Mouse (Mus musculus) limb, embryonic 15.5 days (tissue): Measurements from ENCODE around the gene Dtl. TPM values are rescaled to one million over a fixed set of nuclear protein-coding genes. Genes with fewer than 3 reads are reported as not detected.

Experiments used
- ATAC-seq: fragments of 200-750 bp; cut with Nextera tagmentation; 2 replicates; pipeline ENCODE4 v1.8.0; 2017; ENCODE audit warnings: low read depth, moderate TSS enrichment; ENCODE audit not compliant: insufficient number of reproducible peaks, low FRiP score, low TSS enrichment
- H3K27ac ChIP-seq: fragments of 300-500 bp; sonication (generic); 2 replicates; pipeline ENCODE4 v1.5.1; 2015; ENCODE audit warnings: moderate library complexity, mild to moderate bottlenecking, inconsistent platforms
- H3K27me3 ChIP-seq: fragments of 300-500 bp; sonication (generic); 2 replicates; pipeline ENCODE4 v1.6.1; 2015; ENCODE audit warnings: inconsistent platforms
- H3K36me3 ChIP-seq: fragments of 300-500 bp; sonication (generic); 2 replicates; pipeline ENCODE4 v1.6.1; 2015; ENCODE audit warnings: inconsistent platforms
- H3K4me1 ChIP-seq: fragments of 300-500 bp; sonication (generic); 2 replicates; pipeline ENCODE4 v1.6.1; 2015; ENCODE audit warnings: inconsistent platforms
- H3K4me2 ChIP-seq: fragments of 300-500 bp; sonication (generic); 2 replicates; pipeline ENCODE4 v1.6.1; 2015; ENCODE audit warnings: mild to moderate bottlenecking, inconsistent platforms
- H3K4me3 ChIP-seq: fragments of 300-500 bp; sonication (generic); 2 replicates; pipeline ENCODE4 v1.5.1; 2015; ENCODE audit warnings: mild to moderate bottlenecking, inconsistent platforms
- H3K9ac ChIP-seq: fragments of 300-500 bp; sonication (generic); 2 replicates; pipeline ENCODE4 v1.6.1; 2015; ENCODE audit warnings: inconsistent platforms
- H3K9me3 ChIP-seq: fragments of 300-500 bp; sonication (generic); 2 replicates; pipeline ENCODE4 v1.6.1; 2016; ENCODE audit warnings: inconsistent platforms
- WGBS: fragments of 180-500 bp; shearing (Covaris S2); methylation state at CpG from one replicate; pipeline ENCODE4 v1.1.7; 2015; 5-methylcytosine and 5-hydroxymethylcytosine counted together
- polyA plus RNA-seq: library from polyadenylated mRNA; unstranded; fragments of >200 nt; fragmentation: Nextera tagmentation; extraction: Ambion mirVana; gene quantifications from 2 replicates; pipeline ENCODE4 v1.2.1, GENCODE M21; 2015

Gene Dtl
- 44.0 and 47.7 TPM in 2 replicates for polyA plus RNA-seq

GRCm38 (mm10) chr1:191575458-191576247 lies at the start of gene Dtl, which contains the start of gene Ints7:
Gene Dtl (minus strand): TSS chr1:191575544.
Gene Ints7 (plus strand): TSS chr1:191575636.
- peaks cover 15% of the 10 kb centered on the region for H3K4me1 ChIP-seq
- H3K9ac ChIP-seq = peak within 1 kb of the TSS; percentile 75
- H3K27ac ChIP-seq = peak within 1 kb of the TSS; percentile 98
- no peaks in the 10 kb centered on the region for H3K27me3 ChIP-seq
- H3K4me2 ChIP-seq = peak within 1 kb of the TSS; percentile 62
- peak; percentile 97 for ATAC-seq
- H3K36me3 ChIP-seq = peaks cover 6% of the 10 kb centered on the region; the same call in 1 of the 2 replicates
- under 1% methylated on average over 70 of the region's 70 CpGs for WGBS
- H3K4me3 ChIP-seq = peak within 1 kb of the TSS; percentile 84
- no peaks in the 10 kb centered on the region for H3K9me3 ChIP-seq

- Histone ChIP-seq H3K4me3 (no peak overlapping the region), H3K27me3 (no peaks in the 10 kb centered on the region), H3K9ac (no peak overlapping the region), H3K36me3 (peaks cover 27% of the 10 kb centered on the region), H3K27ac (no peak overlapping the region), H3K9me3 (no peaks in the 10 kb centered on the region), H3K4me2 (no peak overlapping the region), H3K4me1 (0 out of 2 replicates have a peak, but pooled peaks cover 2% of the 10 kb centered on the region)
- 55% methylated on average over 6 of the region's 6 CpGs for WGBS
- no peak for ATAC-seq
These were observed 49.7 kb upstream of the Dtl start for GRCm38 (mm10) chr1:191625026-191625425.

GRCm38 (mm10) chr1:191624492-191624891 lies 49.1 kb upstream of the Dtl start:
- WGBS = 66% methylated on average over 6 of the region's 6 CpGs

GRCm38 (mm10) chr1:191622801-191623200 lies 47.5 kb upstream of the Dtl start:
- Histone ChIP-seq H3K4me2 (no peak overlapping the region), H3K27me3 (no peaks in the 10 kb centered on the region), H3K36me3 (peaks cover 49% of the 10 kb centered on the region), H3K27ac (no peak overlapping the region), H3K9ac (no peak overlapping the region), H3K4me3 (no peak overlapping the region), H3K4me1 (0 out of 2 replicates have a peak, but pooled peaks cover 2% of the 10 kb centered on the region), H3K9me3 (no peaks in the 10 kb centered on the region)
- no peak for ATAC-seq
- WGBS = 93% methylated on average over 8 of the region's 8 CpGs

More at GRCm38 (mm10) chr1:191624492-191624891, 49.1 kb upstream of the Dtl start:
- Histone ChIP-seq H3K36me3 (peaks cover 33% of the 10 kb centered on the region), H3K9ac (no peak overlapping the region), H3K4me1 (0 out of 2 replicates have a peak, but pooled peaks cover 2% of the 10 kb centered on the region), H3K9me3 (no peaks in the 10 kb centered on the region), H3K4me3 (no peak overlapping the region), H3K27me3 (no peaks in the 10 kb centered on the region), H3K4me2 (no peak overlapping the region), H3K27ac (no peak overlapping the region)
- ATAC-seq = no peak

GRCm38 (mm10) chr1:191621096-191621495 lies 45.8 kb upstream of the Dtl start:
- Histone ChIP-seq H3K27me3 (no peaks in the 10 kb centered on the region), H3K4me1 (0 out of 2 replicates have a peak, but pooled peaks cover 2% of the 10 kb centered on the region), H3K9ac (no peak overlapping the region), H3K36me3 (peaks cover 65% of the 10 kb centered on the region), H3K4me2 (no peak overlapping the region), H3K27ac (no peak overlapping the region), H3K9me3 (no peaks in the 10 kb centered on the region), H3K4me3 (no peak overlapping the region)
- no peak for ATAC-seq
- WGBS = 93% methylated on average over 8 of the region's 8 CpGs

- no peak for ATAC-seq
- Histone ChIP-seq H3K27me3 (no peaks in the 10 kb centered on the region), H3K4me1 (no peaks in the 10 kb centered on the region), H3K9me3 (no peaks in the 10 kb centered on the region), H3K9ac (no peak overlapping the region), H3K36me3 (peaks cover 91% of the 10 kb centered on the region), H3K27ac (no peak overlapping the region), H3K4me2 (no peak overlapping the region), H3K4me3 (no peak overlapping the region)
- 90% methylated on average over 12 of the region's 12 CpGs for WGBS
These were observed 42.9 kb upstream of the Dtl start for GRCm38 (mm10) chr1:191618067-191618766.

GRCm38 (mm10) chr1:191617589-191617988 lies 42.2 kb upstream of the Dtl start:
- WGBS = 90% methylated on average over 3 of the region's 3 CpGs
- no peak overlapping the region for H3K9ac ChIP-seq
- no peak overlapping the region for H3K4me2 ChIP-seq
- no peaks in the 10 kb centered on the region for H3K4me1 ChIP-seq
- peaks cover 94% of the 10 kb centered on the region for H3K36me3 ChIP-seq
- H3K9me3 ChIP-seq = no peaks in the 10 kb centered on the region
- no peaks in the 10 kb centered on the region for H3K27me3 ChIP-seq
- no peak for ATAC-seq
- H3K27ac ChIP-seq = no peak overlapping the region
- H3K4me3 ChIP-seq = no peak overlapping the region

- ATAC-seq = no peak
- 90% methylated on average over 8 of the region's 8 CpGs for WGBS
- Histone ChIP-seq H3K4me1 (no peaks in the 10 kb centered on the region), H3K27me3 (no peaks in the 10 kb centered on the region), H3K36me3 (peaks cover 93% of the 10 kb centered on the region), H3K27ac (no peak overlapping the region), H3K4me3 (no peak overlapping the region), H3K9me3 (no peaks in the 10 kb centered on the region), H3K4me2 (no peak overlapping the region), H3K9ac (no peak overlapping the region)
These were observed 40.9 kb upstream of the Dtl start for GRCm38 (mm10) chr1:191616245-191616644.

- no peaks in the 10 kb centered on the region for H3K27me3 ChIP-seq
- WGBS = 92% methylated on average over 16 of the region's 16 CpGs
- H3K9ac ChIP-seq = no peak overlapping the region
- H3K4me2 ChIP-seq = no peak overlapping the region
- H3K4me3 ChIP-seq = no peak overlapping the region
- no peaks in the 10 kb centered on the region for H3K4me1 ChIP-seq
- H3K9me3 ChIP-seq = no peaks in the 10 kb centered on the region
- H3K27ac ChIP-seq = no peak overlapping the region
- no peak for ATAC-seq
- H3K36me3 ChIP-seq = peaks cover 89% of the 10 kb centered on the region
These were observed 37.5 kb upstream of the Dtl start for GRCm38 (mm10) chr1:191612877-191613276.

- 79% methylated on average over 9 of the region's 9 CpGs for WGBS
- H3K27me3 ChIP-seq = no peaks in the 10 kb centered on the region
- H3K9me3 ChIP-seq = no peaks in the 10 kb centered on the region
- no peaks in the 10 kb centered on the region for H3K4me1 ChIP-seq
- peaks cover 90% of the 10 kb centered on the region for H3K36me3 ChIP-seq
- H3K27ac ChIP-seq = no peak overlapping the region
- H3K9ac ChIP-seq = no peak overlapping the region
- ATAC-seq = no peak
- no peak overlapping the region for H3K4me2 ChIP-seq
- H3K4me3 ChIP-seq = no peak overlapping the region
These were observed 36.3 kb upstream of the Dtl start for GRCm38 (mm10) chr1:191611686-191612085.

GRCm38 (mm10) chr1:191610357-191610756 lies 35.0 kb upstream of the Dtl start:
- Histone ChIP-seq H3K36me3 (peaks cover 90% of the 10 kb centered on the region), H3K4me3 (no peak overlapping the region), H3K9me3 (no peaks in the 10 kb centered on the region), H3K9ac (no peak overlapping the region), H3K27ac (no peak overlapping the region), H3K4me1 (no peaks in the 10 kb centered on the region), H3K4me2 (no peak overlapping the region), H3K27me3 (no peaks in the 10 kb centered on the region)
- ATAC-seq = no peak
- 90% methylated on average over 7 of the region's 7 CpGs for WGBS

GRCm38 (mm10) chr1:191609578-191609977 lies 34.2 kb upstream of the Dtl start:
- Histone ChIP-seq H3K4me1 (no peaks in the 10 kb centered on the region), H3K27ac (no peak overlapping the region), H3K9ac (no peak overlapping the region), H3K27me3 (no peaks in the 10 kb centered on the region), H3K4me2 (no peak overlapping the region), H3K4me3 (no peak overlapping the region), H3K9me3 (no peaks in the 10 kb centered on the region), H3K36me3 (peaks cover 89% of the 10 kb centered on the region)
- ATAC-seq = no peak
- WGBS = 89% methylated on average over 1 of the region's 1 CpGs
